Mouse (Mus musculus) layer of hippocampus, postnatal 25 days (tissue): ENCODE measurements around the gene Tbc1d15. TPM values are rescaled to one million over a fixed set of nuclear protein-coding genes. Genes with fewer than 3 reads are reported as not detected.
A peak's percentile ranks its signal among the peaks of the same experiment; 100 is the strongest.
"Not testable (repeated sequence)": the region's sequence is repeated elsewhere in the genome, so short reads cannot be mapped to it uniquely, and the experiment has no call there.

ENCODE experiments used
- DNase-seq, 2 experiments: peaks; one replicate each; pipeline ENCODE4 v3.0.0; 2022; ENCODE audit warnings: mixed read lengths in 2 of 2, low spot score in 1 of 2; ENCODE audit errors: extremely low spot score in 1 of 2
- total RNA-seq, 2 experiments: library from RNA; stranded (reverse); gene quantifications; 2 replicates each; pipeline ENCODE4 v1.2.3; 2021

The Tbc1d15 gene
- total RNA-seq, 2 experiments from 2014 or later, result 58.1 to 65.3 TPM

DNA sequence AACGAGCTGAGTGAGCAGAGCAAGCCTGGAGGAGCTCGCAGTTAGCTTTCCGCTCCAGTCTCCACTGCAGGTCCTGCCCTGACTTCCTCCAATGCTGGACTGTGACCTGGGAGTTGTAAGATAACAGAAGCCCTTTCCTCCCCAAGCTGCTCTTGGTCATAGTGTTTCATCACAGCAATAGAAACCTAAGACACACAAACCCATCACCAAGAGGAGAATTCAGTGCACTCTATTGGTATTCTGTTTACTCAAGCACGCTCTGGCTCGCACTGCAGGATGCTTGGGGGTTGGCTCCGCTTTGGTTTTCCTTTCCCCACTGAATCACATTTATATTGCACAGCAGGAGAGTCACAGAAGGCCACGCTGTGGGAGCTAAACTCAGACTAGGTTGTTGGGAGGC is 3.2 kb downstream of the Tbc1d15 start:
- DNase-seq, result no peak

DNA sequence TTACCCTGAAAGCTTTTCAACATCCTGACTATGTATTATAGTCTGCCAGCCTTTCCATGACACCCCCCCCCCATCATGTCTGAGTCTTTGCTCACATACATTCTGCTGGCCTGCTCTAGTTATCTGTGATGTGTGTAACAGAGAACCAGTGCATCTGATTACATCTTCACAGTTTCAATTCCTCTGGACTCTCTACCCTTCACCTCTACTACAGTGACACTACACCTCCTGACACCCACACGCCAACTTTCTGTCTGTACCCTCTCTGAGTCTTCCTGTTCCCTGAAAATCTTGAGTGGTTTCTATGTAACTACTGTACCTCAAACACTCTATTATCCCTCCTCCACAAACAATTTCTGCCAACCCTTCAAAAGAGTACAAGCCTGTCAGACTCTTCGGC is 5.8 kb downstream of the Tbc1d15 start:
- DNase-seq, result no peak

DNA sequence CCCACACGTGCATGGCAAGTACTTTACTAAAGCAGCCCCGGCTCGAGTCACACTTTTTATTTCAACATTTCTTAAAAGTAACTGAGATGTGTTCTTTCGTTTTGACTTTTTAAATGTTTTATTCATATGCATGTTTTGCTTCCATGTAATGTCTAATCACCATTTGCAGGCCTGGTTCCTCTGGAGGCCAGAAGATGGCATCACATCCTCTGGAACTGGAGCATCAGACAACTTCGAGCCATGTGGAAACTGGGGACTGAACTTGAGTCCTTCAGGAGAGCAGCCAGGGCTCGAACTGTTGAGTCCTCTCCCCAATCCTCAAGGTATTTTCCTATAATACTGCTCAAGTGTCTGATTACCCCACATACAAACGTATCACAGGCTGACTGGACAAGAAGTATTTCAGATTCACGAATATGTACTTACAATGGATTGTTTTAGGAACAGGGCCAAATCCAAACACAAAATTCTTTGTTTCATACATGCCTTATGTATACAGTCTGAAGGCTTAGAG is 10.1 kb downstream of the Tbc1d15 start:
- no peak for DNase-seq

DNA sequence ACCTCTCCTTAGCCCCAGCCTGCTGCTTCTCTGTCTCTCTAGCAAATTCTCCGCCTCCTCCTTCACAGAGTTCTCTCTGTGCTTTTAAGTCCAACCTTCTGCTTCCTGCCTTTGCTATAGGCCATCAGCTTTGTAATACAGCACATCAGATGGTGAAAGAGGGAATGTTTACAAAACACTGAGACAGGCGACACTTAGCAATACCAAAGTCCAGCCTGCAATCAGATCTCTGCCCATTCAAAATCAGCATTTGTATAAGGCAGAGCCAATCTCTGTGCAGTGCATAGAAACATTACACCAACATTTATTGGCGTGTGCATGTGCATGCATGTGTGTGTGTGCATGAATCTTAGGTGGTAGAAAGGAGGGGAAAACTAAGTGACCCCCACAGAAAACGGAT is 13.3 kb downstream of the Tbc1d15 start:
- no peak for DNase-seq

DNA sequence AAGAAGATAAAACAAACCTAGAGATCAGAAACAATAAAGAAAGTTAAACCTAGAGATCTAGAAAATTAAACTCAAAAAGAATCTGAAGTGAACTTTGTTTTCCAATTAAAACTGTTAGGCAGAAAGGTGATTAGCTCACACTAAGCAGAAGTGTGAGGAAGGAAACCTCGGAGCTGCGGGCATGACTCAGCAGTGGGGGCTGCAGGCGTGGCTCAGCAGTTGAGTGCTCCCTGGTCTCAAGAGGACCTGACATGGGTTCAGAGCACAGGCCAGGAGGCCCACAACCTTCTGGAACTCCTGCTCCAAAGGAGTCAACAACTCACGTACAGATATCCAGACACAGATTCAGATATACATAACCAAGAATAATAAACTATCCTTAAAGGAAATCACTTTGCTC is 14.5 kb downstream of the Tbc1d15 start:
- DNase-seq, result no peak

DNA sequence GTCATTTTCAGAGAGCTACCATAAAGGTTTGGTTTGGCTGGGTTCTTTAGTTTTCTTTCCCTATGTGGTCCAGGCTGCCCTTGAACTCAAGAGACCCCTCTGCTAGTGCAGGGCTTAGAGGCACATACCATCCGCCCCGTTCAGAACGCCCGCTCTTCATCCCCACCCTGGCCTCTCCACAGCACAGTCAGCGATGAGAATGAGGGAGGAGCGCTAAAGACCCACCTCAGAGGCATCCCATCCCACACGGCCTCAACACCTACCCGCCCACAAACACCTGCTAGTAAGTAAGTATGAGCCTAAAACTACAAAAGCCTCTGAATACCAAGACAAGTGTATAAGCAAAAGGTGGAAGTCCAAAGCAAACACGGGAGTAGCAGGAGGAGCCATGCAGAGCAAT is 15.8 kb downstream of the Tbc1d15 start:
- DNase-seq, result no peak

DNA sequence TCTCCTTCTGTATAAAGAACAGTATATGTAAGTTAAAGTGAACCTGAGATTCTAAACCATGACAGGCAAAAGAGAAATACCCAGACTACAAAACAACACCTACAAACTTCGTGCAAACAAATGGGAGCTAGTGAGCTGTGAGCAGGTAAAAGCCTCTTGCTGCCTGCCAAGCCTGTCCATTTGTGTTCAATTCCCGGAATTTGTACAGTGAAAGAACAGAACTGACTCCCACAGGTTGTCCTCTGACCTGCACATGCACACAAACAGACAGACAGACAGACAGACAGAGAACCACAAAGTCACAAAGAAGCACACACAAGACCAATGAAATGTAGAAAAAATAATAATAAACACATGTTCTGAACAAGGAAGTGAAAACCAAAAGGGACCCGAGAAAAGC is 17.5 kb downstream of the Tbc1d15 start:
- DNase-seq, result no peak

DNA sequence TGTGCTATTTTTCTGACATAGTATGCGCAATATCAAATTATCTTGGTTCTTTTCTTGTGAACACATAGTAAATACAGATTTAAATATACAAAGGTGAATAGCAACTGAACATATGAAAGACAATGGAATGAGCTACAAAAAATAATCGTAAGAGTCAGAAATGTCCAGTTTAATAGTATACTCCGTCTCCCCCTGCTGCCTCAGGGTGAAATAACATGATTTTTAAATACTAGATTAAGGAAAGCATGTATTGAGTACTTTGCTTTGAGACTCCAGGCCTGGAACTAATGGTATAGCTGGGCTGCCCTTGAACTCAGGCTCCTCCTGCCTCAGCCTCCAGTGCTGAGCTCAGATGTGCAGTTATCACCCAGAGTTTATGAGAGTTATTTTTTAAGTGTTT is 18.8 kb downstream of the Tbc1d15 start:
- no peak for DNase-seq

DNA sequence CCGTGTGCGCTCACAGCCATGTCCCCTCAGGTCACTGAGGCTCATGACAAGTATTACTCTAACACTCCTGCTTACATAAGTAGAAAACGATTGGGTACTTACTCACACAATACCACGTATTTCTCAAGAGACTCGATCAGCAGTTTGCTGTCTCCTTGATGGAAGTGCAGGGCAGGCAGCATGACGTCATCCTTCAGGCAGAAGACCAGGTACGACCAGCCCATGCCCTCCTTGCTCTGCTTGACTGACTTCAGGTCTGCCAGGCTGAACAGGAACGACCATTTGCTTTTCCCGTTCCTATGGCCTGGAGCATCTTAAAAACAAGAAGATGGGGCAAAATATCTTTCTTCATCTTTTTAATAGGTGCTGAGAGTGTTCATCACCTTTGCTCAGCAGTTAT is 22.2 kb downstream of the Tbc1d15 start:
- DNase-seq, result no peak

DNA sequence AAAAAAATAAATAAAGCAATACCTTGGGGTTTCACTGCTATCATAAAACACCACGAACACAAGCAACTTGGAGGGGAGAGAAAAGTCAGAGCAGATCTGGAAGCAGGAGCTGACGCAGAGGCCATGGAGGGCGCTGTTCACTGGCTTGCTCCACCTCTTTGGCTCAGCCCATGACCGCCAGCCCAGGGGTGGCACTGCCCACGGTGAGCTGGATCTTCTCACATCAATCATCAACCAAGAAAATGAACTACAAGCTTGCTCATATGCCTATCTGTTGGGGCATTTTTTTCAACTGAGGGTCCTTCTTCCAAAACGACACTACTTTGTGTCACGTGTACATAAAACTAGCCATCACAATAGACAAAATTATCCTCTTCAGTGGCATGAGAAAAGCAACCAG is 24.7 kb downstream of the Tbc1d15 start:
- DNase-seq, result no peak

DNA sequence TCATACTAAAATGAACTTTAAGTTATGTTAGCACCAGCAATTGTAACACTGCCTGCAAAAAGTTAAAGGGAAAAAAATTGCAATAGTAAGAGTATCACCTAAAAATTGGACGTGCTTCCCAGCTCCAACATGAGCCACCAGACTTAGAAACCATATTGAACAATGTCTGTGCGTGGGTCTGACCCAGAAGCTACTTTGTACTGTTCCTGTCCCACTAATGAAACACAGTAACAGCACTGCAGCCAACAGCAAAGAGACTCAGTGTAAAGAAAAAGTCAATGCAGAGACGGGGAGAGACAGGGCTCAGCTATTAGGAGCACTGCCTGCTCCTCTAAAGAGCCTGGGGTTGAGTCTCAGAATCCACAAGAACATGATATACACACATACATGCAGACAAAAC is 27.4 kb downstream of the Tbc1d15 start:
- no peak for DNase-seq

DNA sequence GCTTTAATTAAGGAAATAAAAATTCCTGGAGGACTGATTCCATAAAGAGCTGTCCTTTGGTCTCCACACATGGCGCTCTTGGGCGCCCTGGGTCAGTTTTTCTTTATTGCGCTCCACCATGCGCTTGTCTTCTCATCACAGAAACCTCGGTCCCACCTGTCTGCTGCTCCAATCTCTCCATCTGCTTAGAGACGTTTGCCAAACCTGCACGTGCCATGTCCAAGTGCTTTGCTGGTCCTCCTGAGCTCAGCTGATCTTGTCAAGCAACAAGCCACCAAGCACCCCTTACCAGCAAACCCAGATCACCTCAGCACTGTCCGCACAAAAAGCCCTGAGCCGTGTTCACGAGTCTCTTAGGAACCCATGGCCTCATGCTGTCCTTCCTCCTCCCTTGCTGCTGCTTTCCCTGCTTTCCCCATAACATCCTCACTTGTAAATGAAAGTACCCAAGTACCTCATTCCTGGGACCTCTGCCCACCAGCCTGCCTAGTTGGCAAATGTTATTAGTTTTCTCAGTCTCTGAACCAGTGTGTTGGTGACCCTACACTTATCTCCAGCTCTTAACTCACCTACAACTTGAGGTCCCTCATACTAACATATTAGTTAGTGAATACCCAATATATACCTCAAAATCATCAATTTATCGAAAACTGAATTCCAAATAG is 38.2 kb downstream of the Tbc1d15 start:
- DNase-seq, result no peak

DNA sequence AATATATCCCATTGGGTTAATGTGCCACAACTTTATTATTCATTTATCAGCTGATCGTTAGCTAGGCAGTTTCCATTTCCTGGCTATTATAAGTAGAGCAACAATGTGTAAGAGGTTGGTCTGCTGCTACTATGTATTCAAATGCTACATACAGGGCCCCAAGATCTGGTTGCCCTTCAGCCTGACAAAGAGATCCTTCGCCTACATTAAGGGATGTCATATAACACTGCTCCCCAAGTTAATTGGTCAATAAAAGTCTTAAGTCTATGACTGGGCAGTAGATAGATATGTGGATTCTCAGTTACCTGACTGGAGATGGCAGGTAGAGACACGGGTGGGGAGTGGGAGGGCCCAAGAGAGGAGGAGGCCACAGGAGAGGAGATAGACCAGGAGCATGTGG is 45.4 kb downstream of the Tbc1d15 start:
- no peak for DNase-seq

DNA sequence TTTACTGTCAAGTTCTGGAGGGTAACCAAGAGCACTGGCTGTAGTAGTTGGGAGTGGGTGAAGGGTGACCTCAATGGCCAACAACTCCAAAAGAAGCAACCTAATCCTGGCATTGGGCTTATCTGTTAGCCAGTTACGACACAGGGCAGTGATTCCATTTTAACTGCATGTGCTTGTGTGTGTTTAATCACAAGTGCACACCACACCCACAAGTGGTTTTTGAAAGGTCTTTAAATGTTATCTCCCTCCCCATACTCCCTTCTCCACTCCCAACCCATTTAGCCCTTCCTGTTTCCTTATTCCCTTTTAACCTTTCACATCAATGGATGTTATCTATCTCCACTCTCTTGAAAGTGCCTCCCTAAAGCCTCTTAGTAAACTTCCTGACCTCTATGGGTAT is 46.0 kb downstream of the Tbc1d15 start:
- no peak for DNase-seq

DNA sequence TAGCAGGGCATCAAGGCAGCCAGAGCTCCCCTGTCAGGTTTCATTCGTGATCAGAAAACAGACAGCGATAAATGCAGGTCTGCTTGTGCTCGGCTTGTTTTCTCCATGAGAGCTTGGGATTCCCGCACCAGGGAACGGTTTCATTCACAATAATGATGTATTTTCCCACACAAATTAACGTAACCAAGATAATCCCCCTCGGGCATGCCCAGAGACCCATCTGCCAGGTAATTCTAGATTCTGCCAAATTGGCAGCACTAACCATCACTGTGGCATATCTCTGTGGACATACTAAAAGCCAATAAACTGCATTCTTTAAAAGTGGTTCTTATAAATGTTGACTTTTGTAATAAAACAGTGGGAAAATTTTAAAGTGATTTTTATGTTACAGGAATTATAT is 60.1 kb downstream of the Tbc1d15 start:
- no peak for DNase-seq

DNA sequence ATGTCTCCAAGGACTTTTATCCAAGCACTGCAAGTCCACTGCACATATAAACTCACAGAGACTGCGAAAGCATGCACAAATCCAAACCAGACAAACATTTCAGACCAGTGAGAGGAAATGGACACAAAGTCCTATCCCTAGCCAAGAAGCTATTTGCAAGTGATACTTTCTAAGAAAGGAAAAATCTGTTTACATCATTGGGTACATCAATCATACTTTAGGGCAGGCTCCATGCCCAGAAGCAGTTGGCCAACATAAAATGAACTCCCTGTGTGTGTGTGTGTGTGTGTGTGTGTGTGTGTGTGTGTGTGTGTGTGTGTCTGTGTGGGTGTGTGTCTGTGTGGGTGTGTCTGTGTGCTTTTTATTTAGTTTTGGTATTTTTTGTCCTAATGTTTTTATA is 63.9 kb downstream of the Tbc1d15 start:
- no peak for DNase-seq

DNA sequence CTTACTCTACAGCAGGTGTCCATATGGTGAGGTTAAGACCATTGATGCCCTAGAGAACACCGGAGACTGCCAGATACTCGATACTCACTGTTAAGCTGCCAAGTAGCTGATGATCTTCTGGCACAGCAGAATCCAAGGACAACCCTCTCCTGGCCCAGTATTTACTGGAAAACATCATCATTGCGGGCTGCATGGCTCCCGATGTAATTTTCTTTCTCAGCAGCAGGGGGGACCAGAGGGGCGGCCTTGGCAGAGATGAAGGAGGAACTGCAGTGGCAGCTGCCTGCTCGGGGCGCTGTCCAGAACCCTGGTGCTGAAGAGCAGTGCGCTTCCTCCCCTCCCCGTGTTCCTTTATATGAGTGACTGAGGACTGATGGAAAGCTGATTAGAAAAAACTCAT is 66.6 kb downstream of the Tbc1d15 start, which contains the start of gene Tph2:
Tph2 (minus strand) TSS at position 326 of the 400 bp plus-strand sequence.
- peak; percentile 41 to 64 for DNase-seq

DNA sequence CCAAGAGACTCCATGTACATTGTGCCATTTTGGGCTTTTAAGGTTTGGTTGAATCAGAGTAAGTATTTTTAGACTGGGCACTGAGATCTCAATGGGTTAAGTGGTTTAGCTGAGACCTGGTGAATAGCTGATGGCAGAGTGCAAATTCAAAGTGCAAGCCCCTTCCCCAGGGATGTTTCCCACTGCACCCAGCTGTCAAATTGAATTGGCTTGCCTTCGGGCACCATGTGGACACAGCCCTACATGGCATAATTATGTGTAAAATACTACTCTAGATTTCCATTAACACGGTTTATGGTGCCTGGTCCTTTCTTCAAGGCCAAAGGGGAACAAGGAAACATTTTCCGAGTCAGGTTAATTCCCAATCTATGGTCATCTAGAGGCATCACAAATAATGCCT is 70.2 kb downstream of the Tbc1d15 start:
- no peak for DNase-seq

DNA sequence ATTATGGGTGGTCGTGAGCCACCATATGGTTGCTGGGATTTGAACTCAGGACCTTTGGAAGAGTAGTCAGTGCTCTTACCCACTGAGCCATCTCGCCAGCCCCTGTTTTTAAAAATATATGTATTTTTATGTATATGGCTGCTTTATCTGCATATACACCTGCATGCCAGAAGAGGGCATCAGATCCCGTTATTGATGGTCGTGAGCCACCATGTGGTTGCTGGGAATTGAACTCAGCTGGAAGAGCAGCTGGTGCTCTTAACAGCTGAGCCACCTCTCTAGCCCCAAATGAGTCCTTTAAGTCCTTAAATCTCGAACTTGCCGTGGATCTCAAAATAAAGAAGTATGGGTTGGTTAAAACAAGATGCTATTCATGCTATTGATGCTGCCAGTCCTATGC is 73.2 kb downstream of the Tbc1d15 start:
- DNase-seq, result not testable (repeated sequence)

DNA sequence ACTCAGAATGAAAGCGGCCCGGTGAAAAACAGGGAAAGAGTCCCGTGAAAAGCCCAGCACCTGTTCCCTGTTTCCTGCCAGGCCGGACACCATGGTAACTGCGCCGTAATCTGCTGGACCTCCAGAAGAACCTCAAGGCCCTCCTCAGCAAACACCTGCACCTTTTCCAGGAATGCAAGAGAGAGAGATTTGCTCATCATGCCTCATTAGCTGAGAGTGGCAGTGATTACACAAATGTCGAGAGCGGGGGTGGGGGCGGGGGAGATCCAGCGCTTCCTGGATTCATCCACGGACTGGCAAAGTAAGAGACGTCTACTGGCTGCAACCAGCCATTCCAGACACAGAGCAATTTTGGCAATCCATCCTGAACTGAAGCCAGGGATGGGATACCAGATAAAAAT is 75.7 kb downstream of the Tbc1d15 start:
- DNase-seq, result peak; percentile 13 to 25

DNA sequence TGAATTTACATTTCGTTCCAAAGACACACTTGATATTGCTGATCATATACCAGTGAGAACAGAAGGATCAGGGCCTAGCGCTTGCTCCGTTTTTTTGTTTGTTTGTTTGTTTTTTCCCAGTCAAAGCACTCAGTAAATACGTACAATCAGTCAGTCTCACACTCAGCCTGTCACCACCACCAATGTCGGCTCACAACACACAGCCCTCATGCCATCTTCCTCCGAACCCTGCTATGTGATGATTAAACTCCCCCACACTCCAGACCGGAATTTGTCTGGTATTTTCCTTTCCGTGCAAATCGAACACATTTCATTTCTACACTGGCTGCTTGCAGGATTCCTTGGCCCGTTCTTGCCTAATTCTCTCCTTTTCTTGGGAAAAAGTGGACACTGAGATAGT is 77.9 kb downstream of the Tbc1d15 start:
- no peak for DNase-seq

DNA sequence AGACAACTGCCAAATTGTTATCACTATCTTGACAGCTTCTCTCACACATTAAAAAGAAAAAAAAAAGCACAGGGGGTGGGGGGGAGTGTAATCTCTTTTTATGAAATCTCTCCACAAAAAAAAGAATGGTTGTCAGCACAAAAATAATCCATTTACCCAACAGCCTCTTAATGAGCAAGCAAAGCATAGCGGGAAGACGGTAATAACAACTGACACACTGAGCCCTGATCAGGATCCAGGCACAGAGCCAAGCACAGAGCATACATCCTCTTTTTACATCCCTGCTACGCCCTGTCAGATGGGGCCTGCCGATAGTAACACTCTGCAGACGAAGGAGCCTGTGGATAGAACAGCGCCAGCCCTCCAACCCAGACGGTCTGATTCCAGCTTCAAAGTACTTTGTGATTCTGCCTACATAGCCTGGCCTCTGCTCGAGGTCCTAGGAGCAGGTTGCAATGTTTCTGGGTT is 79.9 kb downstream of the Tbc1d15 start:
- DNase-seq, result peak in 1 of 2 experiments; percentile 12
